Mouse (Mus musculus): Measurements from ENCODE around the gene Dact2.
A peak's percentile ranks its signal among the peaks of the same experiment; 100 is the strongest.

Dact2 gene

DNA sequence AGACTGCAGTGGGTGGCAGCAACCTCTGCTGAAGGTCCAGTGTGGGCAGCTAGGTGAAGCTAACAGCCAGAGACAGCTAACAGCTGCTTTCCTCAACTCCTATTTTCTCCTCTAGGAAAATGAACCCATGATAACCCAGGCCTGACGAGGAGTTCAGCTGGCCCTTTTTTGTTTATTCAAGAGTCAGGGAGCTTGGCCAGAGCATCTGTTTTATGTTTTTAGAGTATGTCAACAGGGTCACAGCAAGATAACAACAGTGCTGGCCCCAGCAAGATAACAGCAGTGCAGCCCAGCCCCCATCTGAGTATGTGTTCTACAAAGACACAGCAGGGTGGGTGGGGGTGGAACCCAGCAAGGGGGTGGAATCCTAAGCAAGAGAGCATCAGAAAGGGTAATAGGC is 30.6 kb downstream of the Dact2 start:
- no peak for DNase-seq

DNA sequence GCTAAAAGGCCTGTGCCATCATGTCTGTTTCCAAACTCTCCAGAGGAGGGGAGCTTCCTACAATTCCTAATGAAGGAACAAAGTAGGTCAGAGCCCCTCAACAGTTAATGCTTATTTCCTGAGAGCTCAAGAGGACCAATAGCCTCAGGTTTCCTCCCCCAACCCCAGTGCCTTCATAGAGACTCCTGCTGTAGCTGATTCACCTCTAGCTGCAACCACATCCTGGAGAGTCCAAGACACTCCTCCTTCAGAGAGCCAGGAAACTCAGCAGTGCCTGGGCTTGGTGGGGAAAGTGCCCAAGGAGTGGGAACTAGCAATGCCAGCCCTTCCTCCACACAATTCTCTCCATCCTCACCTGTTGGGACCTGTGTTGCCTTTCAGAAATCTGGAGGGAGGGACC is 31.4 kb downstream of the Dact2 start:
- no peak for DNase-seq

DNA sequence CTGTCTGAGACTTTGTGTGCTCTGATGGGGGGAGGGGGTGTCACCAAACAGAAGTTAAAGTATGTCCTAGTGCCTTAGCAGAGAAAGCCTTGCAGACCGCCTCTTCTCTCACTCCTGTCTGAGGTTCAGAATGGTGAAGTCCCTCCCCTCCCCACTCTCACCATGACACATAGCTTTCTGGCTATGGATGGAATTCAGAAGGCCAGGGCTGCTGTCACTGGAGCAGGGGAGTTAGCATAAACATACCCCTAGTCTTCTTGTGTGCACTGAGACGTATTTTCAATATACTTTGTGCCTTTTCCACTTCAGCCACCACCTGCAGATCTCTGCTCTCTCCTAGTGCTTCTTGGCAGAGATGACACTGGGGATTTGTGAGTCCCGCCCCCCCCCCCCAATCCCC is 31.9 kb downstream of the Dact2 start:
- DNase-seq: no peak

DNA sequence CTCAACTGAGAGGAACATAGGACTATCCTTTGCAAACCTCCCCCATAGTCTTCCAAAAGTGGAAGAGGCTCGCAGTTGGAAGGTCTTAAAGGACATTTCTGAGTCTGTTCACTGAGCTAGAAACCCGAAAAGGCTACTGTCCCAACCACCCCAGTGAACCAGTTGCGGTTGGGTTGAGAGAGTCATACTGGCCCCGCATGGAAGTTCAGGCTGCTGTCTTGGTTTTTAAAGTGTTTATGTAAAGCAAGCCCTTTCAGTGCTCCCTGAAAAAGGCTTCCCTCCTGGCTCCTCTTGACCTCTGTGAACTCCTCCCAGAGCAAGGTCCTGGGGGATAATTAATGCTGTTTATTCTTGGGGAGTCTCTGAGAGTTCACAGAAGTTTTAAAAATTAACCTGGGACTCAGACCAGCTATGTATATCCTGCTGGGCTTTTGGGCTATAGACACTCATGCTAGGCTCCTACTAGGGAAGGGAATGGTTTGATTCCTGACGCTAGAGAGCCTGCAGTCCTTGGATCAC is 33.1 kb downstream of the Dact2 start:
- no peak for DNase-seq

DNA sequence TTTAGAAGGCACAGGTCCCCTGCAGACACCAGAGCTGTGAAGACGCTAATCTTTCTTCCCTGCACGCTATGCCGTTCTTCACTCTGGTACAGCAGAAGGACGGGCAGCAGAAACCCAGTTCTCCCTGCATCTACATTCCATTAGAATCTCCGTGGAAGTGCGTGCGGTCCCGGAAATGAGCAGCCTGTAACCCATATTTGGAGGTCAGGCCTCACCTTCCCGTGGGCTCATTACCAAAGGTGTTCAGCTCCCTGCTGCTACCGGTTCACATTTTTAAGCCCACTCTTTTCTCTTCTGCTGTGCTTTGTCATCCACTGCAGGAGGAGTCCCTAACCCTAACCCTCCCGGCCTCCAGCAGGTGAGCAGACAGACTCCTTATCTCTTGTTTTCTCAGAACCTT is 34.7 kb downstream of the Dact2 start:
- no peak for DNase-seq

DNA sequence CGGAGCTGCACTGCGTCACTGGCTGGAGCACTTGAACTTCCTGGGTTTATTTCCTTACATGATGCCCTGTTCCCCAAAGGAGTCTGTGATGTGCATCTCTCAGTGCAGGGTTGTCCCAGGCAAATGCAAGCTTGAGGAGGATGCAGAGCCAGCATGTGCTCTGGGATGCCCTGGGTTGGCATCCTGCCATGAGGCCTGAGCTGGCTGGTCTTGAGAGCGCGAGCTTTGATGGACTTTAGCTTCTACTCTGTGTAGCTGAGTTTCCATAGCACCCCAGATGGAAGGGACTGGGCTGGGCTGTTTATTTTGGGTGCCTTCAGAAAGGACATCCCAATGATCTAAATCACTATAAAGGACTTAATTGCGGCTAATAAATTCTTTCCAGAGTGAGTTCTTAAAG is 36.5 kb downstream of the Dact2 start:
- DNase-seq: no peak

DNA sequence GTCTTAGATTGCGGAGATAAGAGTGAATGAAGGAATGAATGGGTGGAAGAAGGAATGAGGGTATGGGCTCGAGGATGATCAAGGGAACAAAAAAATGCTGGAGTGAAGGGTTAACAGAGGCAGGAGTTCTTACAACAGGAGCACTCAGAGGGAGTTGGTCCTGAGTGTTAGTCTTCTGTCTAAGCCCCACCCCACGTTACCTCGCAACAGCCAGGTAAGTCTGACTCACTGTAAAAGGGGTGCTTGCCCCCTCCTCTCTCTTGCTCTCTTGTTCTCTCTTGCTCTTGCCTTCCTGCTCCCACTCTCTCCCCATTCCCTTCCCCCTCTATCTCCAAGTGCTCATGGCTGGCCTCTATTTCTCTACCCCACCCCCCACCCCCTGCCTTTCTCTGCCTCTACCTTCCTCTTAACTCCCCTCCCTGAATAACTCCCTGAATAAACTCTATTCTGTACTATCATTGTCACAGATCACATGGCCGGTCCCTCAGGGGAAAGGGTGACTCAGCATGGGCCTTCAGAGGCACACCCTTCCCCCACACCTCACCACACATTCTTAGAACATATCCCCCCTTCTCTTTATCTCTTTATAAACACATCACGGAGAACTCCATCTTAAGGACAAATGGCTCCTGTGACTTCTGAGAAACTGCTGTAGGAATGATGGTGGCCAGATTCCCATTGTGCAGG is 37.2 kb downstream of the Dact2 start:
- no peak for DNase-seq

DNA sequence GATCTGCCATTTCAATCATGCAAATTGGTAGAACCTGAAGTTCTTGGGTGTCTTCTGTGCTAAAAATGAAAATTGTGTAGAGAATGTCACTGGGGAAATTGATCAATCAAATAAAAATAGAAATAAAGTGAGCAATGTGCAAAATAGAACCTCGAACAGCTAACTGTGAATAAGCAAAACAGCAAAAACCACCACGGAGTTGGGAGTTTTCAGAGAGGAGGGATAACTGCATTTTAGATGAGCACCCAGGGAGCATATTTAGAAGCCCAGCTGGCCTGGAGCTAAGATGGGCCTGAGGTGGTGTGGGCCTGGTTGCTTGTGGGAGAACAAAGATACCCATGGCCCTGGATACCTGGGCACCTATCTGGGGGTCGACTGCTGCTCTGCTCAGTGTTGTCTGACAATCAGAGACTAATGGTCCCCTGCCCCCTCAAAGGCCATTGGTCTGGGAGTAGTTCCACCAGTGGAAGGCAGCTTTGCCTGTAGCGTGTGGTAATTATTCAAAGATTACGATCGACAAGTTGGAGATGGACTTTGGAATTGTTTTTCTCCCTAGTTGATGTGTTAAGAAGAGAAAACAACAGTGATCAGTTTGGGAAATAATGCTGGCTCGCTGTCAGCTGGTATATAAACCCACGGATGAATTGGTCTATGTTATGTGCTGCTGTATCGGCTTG is 38.0 kb downstream of the Dact2 start:
- no peak for DNase-seq

DNA sequence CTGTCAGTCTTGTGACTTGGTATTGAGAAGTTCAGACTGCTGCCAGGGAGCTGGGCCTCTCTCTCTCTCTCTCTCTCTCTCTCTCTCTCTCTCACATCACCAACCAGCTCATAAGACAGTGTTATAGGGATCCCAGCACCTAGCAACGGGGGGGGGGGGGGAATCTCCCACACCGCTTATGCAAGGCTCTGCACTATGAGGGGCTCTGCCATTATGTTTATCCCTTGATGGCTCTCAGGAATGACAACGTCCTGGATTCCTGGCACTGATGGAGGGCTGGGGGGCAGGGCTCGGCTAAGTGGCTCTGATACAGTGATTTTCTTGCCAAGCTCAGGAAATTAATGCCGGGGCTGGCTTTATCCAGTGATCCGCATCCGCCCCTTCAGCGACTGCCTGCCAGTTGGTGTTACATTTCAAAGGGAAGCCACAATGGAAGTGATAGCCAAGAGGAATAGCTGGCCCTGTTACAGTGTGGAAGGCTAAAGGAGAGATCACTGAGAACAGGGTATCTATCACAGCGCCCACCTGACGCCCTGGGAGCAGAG is 38.7 kb downstream of the Dact2 start:
- peak; percentile 18 for DNase-seq

DNA sequence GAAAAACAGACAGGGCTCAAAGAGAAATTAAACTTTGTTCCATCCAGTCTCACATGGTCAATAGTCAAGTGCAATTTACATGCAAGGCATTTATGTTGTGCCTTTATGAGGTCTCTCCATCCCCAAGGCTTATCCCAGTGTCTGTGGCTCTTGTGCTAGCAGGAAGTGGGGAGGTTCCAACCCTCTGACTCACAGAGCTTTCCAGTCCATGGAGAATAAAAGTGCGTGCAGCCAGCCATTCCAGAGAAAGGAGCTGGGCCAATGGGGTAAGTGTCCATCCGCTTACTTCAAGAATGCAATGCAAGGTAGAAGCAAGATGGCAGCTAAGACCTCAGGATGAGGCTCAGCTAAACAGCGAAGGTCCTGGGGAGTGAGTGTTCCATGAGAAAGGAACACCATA is 43.3 kb downstream of the Dact2 start:
- no peak for DNase-seq

DNA sequence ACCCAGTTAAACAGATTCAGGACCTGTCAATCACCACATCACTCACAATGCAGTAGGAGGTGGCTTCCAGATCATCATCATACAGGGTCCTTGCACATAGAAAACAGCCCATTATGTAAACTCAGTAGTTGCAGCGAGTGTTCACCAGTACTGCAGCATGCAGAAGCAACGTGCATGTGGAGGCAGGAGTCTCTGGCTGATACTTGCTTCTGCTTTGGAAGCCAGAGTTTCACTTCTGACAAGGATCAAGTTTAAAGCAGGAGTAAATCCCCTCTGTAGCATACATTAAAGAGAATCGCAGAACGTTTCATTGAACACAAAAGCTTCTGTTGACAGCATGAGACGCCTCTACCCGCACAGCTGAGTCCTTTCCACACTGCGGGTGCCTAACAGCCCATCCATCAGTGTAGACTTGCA is 46.3 kb downstream of the Dact2 start:
- DNase-seq: no peak

Measured in lung, postnatal 36 days (tissue).